Mouse (Mus musculus) brain, embryonic 14.5 days (tissue): ENCODE data around the gene Cdc42bpg. TPM values are rescaled to one million over a fixed set of nuclear protein-coding genes. Genes with fewer than 3 reads are reported as not detected.

Experiments used
- DNase-seq: peaks from one replicate; pipeline ENCODE4 v3.0.0-alpha.2; 2011; ENCODE audit warnings: low read depth
- CTCF ChIP-seq: fragments of 200-500 bp; IDR thresholded peaks from 2 replicates; pipeline ENCODE4 v1.5.1; 2012; ENCODE audit warnings: inconsistent platforms, mild to moderate bottlenecking, moderate library complexity, borderline replicate concordance; ENCODE audit not compliant: insufficient read depth, insufficient read length; ENCODE audit errors: extremely low read depth
- POLR2A ChIP-seq: fragments of 200-500 bp; IDR thresholded peaks from 2 replicates; pipeline ENCODE4 v1.6.1; 2012; ENCODE audit warnings: mild to moderate bottlenecking, inconsistent platforms, borderline replicate concordance; ENCODE audit not compliant: poor library complexity, insufficient read depth, insufficient read length, severe bottlenecking; ENCODE audit errors: extremely low read depth
- polyA plus RNA-seq: library from polyadenylated mRNA; depleted of rRNA; stranded (reverse); fragments of >200 nt; gene quantifications from 2 replicates; pipeline ENCODE4 v1.2.3, GENCODE M21; 2012; rRNA removed

Cdc42bpg gene
- polyA plus RNA-seq: 4.4 and 6.5 TPM in 2 replicates

GRCm38 (mm10) chr19:6306137-6306551, at the start of gene Cdc42bpg:
Cdc42bpg (plus strand) TSS chr19:6306456.
- DNase-seq: peak; percentile 75
- TF ChIP-seq CTCF: no peak
- no peak for TF ChIP-seq POLR2A

- peak; percentile 16 for DNase-seq
- TF ChIP-seq POLR2A (no peak), CTCF (peak; percentile 38; the same call in 1 of the 2 replicates)
These were observed 45.8 kb upstream of the Cdc42bpg start for GRCm38 (mm10) chr19:6260428-6260827.

- TF ChIP-seq POLR2A (no peak), CTCF (peak; percentile 46; the same call in 1 of the 2 replicates)
- no peak for DNase-seq
These were observed 45.3 kb upstream of the Cdc42bpg start for GRCm38 (mm10) chr19:6260946-6261345.

- TF ChIP-seq POLR2A (no peak), CTCF (no peak)
- no peak for DNase-seq
These were observed 44.9 kb upstream of the Cdc42bpg start for GRCm38 (mm10) chr19:6261379-6261778.

GRCm38 (mm10) chr19:6262222-6262621, 44.0 kb upstream of the Cdc42bpg start:
- peak; percentile 87 for TF ChIP-seq CTCF
- no peak for TF ChIP-seq POLR2A

GRCm38 (mm10) chr19:6262839-6263433, 43.3 kb upstream of the Cdc42bpg start:
- DNase-seq: no peak
- TF ChIP-seq CTCF (no peak), POLR2A (no peak)

More at GRCm38 (mm10) chr19:6262222-6262621, 44.0 kb upstream of the Cdc42bpg start:
- DNase-seq: peak; percentile 58

- no peak for DNase-seq
- TF ChIP-seq CTCF: no peak
- TF ChIP-seq POLR2A: no peak
These were observed 42.1 kb upstream of the Cdc42bpg start for GRCm38 (mm10) chr19:6264200-6264599.

- DNase-seq: no peak
- TF ChIP-seq POLR2A (no peak), CTCF (no peak)
These were observed 41.3 kb upstream of the Cdc42bpg start for GRCm38 (mm10) chr19:6264945-6265344.

- DNase-seq: no peak
- no peak for TF ChIP-seq CTCF
- no peak for TF ChIP-seq POLR2A
These were observed 40.5 kb upstream of the Cdc42bpg start for GRCm38 (mm10) chr19:6265727-6266182.

- no peak for TF ChIP-seq POLR2A
- DNase-seq: peak; percentile 7
These were observed 38.7 kb upstream of the Cdc42bpg start for GRCm38 (mm10) chr19:6267306-6268169.

- DNase-seq: peak; percentile 94
- peak; percentile 94 for TF ChIP-seq CTCF
- TF ChIP-seq POLR2A: no peak
These were observed 38.1 kb upstream of the Cdc42bpg start for GRCm38 (mm10) chr19:6268170-6268528.

- TF ChIP-seq CTCF (no peak), POLR2A (no peak)
- DNase-seq: no peak
These were observed 37.6 kb upstream of the Cdc42bpg start for GRCm38 (mm10) chr19:6268670-6269132.
